Mouse (Mus musculus) induced T-regulatory cell, adult 2 months (primary cell): ENCODE measurements around the gene Lsm4.

Experiments
- DNase-seq: peaks from one replicate; pipeline ENCODE4 v3.0.0-alpha.2; 2012; ENCODE audit warnings: low read depth

The Lsm4 gene

DNA sequence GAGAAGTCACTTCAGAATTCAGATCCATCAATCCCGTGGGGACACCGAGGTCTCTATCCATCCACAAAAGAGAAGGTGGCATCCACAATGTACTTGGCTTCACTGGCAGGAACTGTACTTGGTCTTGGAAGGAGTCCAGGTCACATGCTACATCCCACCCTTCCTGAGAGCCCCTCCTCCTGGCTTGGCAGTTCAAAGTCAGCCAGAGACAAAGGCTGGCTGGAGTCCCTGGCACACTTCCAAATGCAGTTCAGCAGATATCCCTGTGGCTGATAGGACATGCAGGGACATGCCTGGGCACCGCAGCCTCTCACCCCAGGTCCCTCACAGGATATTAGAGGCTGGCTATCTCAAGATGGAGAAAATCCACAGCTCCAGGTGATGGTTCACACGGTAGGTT is 23.7 kb upstream of the Lsm4 start:
- DNase-seq, result no peak

DNA sequence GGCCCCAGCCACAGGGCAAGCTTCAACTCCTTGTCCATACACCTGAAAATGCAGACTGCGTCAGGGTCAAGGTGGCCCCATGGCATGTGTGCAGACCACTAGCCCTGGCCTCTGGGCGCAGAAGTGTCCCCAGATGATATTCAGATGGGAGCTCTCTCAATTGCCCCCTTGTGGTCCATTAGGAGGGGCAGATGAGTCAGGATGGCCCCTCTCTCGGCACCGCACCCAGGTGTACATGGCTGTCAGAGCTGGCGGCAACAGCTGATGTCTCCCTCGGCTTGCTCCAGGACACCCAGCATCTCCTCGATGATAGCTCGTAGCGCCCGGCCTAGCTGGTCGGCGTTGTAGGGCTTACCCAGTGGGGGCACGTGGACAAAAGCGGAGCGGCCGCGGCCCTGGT is 22.7 kb upstream of the Lsm4 start:
- no peak for DNase-seq

DNA sequence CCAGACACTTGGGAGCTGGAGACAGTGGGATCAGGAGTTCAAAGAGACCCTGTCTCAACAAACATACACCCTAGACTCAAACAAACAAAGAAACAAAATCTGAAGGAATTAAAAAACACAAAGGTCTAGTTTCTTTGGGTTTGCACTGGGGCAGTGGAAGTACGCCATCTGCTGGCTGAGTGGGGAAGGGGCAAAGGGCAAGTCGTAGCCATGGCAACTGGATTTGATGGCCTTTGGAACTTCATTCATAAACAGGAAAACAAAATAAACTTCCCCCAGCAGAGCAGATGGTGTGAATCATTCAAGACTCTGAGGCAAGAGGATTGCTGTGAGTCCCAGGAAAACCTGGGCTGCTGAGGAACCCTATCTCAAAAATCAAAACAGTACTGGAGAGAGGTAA is 19.8 kb upstream of the Lsm4 start:
- DNase-seq, result peak; percentile 88

DNA sequence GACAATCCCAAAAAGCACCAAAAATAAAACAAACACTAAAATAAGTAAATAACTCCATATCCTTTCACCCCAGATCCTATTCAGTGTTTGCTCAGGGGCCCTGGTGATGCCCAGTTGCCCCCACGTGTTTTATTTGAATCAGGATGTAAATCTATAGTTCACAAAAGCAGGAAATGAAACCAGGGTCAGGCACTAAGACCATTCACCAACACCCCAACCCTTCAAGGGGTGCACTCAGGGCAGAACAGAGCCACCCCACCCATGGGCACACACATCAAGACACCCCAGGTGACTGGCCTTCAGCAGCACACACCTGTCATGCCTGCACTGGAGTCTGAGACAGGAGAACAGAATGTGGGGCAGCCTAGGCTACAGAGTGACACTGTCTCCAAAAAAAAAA is 18.9 kb upstream of the Lsm4 start:
- no peak for DNase-seq

DNA sequence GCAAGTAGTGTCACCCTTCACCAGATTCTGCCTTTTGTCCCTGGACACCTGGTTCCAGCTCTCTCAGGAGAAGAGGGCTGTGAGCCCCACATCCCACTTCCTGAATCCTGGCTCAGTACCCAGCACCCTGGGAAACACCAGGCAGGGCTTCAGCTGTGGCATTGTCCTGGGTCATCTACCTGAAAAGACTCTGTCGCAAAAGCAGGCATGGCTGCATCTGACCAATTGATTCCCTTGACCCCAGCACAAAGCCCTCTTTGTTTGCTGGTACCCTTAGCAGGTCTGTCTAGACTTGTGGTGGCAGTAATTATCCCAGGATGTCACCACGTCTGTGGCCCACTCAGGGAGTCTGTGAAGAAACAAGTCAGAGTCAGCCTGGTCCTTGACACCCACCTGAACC is 17.6 kb upstream of the Lsm4 start:
- DNase-seq, result no peak

DNA sequence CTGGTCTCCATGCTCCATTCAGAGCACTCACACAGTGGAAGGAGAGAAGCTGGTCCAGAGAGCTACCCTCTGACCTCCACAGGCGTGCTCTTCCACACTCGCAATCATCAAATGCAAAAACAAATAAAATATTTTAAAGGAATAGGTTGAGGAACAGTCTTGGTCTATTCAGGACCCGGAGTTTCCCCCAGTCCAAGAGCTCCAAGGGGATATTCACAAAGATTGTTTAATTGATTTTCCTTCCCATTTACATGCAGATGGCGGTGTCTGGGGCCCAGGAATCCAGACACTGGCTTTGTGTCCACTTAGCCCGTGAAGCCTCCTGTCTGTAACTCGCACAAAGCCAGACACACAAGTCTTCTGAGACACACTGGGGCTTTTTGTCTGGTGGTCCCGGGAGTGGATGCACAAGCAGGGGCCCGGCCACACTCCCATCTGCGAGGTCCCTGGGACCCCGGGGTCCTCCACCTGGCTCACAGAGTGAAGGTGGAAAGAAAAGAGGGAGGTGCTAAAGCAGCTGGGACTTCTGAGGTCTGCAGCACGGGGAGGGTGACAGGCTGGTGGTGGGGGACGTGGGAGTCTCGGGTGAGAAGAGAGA is 16.8 kb upstream of the Lsm4 start:
- DNase-seq, result no peak

DNA sequence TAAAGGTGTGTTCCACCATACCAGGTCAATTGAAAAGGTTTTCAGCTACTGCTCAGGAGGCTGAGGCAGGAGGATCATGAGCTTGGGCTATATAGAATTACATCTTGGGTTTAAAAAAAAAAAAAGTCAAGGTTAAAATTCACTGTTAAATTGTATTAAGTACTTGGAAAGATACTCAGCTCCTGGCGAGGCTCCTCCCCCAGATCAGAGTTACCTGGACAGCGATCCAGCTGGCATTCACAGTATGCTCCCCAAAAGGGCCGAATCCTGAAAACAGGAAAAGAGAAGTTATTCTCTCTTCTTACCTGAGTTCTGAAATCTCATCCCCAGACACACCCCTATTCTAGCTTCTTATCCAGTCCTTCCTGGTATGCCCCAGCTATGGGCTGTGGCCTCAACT is 15.8 kb upstream of the Lsm4 start:
- no peak for DNase-seq

DNA sequence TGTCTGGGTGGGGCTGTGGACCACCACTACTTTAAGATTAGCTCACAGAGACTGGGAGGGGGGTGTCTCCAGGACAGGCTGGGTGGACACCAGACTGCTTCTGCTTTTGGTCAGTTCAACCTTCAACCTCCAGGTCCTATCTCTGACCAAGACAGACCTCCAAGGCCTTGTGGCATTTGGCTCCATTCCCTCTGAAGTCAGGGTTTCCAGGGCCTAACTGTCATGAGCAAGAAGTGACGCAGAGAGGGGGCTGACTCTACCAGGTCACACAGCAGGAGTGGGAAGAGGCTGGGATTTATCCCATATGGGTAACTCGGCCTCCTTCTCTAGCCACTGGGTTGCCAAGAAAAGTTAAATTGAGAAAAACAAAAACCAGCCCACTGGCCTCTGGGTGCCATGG is 15.3 kb upstream of the Lsm4 start:
- DNase-seq, result no peak

DNA sequence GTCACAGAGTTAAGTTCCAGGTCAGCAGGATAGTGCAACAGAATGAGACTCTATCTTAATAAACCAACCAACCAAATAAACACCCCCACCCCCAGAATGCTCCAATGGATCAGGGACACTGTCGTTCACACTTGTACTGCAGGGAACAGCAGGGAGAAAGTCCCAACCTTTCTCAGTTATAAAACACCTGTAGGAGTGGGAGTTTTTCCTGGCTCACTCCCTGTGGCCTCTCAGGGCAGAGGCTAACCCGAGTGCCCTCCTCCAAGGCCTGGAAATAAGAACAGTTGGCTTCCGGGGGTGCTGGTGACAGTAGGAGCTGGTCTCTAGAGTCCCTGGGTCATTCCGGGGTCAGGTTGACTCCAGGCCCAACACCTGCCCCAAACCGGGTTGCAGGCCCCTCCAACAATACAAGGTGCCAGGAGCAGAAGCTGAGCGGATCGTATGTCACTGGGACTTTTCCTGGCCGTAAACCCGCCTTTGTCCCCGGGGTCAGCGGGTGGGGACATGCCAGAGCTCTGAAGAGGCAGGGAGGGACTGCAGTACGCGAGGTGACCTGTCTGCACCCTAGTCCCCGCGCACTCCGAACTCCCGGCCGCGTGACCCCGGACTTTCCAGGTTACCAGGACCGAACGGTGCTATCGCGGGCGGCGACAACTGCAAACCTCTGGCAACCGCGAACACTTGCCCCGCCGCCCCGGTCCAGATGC is 14.0 kb upstream of the Lsm4 start:
- DNase-seq, result no peak

DNA sequence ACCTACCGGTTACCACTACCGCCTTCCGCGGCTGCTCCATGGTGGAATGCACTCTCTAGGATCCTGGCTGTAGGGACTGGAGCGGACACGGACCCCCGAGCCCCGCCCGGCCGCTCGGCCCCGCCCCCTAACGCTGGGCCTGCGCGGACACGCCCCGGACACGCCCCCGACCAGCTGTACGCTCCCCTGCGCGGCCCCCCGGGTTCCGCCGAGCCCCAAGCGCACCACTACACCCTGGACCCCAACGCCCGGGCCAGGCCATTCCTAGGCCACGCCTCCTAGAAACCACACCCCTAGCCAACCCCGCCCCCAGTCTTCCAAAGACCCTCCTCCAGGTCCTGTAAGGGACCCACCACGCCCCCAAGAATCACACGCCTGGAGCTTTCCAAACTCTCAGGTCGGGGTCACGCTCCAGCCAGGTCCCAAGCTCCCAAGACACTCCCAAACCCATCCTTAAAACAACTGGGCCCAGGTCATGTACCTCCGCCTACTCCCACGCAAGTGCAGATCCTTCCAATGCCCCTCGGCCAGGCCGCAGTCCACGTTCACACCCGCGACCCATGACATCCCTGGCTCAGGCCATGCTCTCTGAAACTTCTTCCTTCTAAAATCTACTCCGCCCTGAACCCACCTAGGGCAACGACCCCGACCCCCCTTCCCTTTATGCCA is 13.3 kb upstream of the Lsm4 start:
- DNase-seq, result peak; percentile 85

DNA sequence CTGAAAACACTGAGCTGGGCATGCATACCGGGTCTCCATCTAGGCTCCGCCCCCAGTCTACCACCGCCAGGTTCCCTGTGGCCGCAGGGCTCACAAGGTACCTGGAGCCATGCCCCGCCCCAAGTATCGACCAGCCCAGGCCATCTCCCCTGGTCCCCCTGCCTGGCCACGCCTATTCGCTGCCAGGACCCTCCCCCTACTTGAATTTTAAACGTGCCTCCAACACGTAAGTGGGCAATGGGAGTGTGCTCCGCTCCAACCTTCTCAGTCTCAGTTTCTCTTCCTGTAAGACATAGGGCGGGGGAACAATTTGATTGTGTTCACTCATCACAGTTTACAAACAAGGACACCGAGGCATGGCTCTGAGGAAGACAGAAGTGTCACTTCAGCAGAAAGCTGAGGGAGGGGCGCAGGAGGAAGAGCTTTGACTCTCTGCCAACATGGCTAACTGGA is 12.7 kb upstream of the Lsm4 start, which contains the start of gene Pgpep1:
Pgpep1 (minus strand) TSS at position 116 of the 453 bp plus-strand sequence.
- peak; percentile 76 for DNase-seq

DNA sequence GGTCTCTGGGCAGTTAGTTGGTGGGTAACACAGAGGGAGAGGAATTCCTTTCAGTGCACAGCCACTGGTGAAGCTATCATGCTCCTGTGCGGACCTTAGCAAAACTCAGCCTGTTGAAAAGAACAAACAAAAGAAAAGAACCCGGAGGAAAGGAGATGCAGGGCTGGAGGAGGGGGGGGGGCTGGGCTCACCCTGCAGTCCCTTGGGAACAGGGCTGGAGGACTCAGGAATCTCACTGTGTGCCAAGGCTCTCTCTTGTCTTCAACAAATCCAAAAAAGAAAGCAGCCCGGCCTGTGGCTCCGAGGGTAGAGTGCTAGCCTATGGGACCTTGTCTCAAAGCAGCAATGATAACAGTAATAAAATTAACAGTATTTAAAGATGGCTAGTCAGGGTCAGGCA is 9.4 kb upstream of the Lsm4 start:
- DNase-seq, result no peak

DNA sequence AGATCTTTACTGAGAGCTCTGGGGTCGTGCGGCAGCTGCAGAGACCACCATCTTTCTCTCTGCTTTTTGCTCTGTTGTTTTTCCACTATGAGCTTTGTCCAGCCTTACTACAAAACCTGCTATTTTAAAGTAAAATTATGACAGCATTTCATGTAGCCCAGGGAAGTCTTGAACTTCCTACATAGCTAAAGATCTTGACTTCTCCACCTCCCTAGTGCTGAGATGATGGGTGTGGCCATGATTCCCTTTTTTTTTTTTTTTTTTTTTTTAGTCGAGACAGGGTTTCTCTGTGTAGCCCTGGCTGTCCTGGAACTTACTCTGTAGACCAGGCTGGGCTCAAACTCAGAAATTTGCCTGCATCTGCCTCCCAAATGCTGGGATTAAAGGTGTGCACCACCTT is 8.4 kb upstream of the Lsm4 start:
- no peak for DNase-seq

DNA sequence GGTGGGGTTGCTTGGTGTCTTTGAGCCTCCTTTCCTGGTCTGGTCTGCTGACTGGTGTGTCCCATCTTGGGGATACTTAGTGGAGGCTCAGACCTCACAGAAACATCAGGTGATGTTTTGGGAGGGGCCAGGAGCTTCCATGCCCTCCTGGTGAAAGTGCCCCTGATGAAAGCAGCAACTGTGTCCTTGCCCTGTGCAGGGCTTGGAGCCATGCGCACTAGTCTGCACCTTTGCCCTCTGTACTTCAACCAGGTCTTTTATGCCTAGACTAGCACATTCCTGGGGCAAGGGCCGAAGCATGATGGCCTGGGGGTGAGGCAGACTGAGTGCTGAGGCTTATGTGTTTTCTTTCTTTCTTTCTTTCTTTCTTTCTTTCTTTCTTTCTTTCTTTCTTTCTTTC is 7.4 kb upstream of the Lsm4 start:
- no peak for DNase-seq

DNA sequence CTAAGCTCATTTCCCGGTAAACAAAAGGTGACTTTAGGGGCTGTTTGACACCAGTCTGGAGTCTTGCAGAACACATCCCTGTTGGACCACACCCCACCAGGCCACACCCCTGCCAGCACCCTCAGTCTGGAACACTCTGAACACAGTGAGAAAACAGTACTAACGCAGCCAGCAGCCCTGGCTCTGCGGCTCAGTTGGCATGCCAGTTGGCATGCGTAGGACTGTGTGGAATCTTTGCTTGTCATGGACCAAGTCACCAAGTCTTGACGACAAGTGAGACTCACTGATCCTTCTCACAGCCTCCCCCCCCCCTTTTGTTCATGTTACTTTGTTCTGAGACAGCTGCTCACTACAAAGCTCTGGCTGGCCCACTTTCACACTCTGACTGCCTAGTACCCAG is 6.0 kb upstream of the Lsm4 start:
- no peak for DNase-seq

DNA sequence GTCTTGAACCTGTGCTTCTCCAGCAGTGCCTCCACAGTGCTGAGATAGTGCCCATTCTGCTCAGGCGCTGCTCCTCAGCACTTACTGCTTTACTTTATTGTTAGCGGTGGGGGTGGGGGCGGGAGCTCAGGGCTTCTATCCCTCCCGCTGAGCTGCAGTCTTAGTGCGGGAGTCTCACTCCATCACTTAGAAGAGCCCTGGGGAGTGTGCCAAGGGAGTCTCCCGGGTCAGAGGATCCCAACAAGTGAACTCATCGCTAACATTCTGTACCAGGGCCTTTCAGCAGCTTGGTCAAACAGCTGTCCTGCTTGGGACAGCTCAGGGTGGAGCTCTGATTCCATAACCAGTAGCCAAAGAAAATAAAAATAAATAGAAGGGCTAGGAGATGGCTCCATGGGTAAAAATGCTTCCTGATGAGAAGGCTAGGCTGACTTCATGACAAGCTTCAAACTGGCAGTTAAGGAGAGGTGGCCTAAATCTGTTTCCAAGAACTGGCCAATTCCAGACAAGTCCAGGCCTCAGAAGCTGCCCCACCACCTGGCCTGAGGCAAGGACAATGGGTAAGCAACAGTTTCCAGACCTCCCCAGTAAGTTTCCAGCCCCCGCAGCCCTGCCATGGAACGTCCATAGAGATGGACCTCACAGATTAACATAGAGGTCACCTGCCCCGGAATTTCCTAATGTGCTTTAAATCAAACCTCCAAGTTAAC is 1.3 kb upstream of the Lsm4 start:
- no peak for DNase-seq

DNA sequence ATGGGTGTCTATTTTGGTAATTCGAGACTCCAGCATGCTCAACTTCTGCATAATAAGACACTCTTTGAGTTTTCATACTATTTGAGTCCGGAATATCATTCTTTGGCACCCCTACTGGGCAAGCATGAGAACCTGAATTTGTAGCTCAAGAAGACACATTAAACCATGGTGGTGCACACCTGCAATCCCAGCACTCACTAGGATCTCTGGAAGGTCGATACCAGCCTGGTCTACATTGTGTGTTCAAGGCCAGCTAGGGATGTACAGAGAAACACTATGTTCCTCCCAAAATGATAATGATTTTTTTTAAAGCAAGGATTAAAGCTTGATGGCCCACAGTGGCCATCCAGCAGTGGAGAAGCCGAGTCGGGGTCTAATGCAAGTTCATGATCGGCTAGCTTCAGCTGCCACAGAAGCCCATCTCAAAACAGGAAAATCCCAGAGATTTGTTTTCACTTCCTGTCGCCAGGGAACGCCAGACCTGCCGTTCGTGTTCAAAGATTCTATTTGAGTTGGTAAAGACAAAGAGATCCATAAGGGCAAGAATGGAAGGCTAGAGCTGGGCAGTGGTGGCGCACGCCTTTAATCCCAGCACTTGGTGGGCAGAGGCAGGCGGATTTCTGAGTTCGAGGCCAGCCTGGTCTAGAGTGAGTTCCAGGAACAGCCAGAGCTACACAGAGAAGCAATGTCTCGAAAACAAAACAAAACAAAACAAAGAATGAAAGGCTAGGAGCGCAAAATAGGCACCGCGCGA is 546 bp upstream of the Lsm4 start:
- no peak for DNase-seq

DNA sequence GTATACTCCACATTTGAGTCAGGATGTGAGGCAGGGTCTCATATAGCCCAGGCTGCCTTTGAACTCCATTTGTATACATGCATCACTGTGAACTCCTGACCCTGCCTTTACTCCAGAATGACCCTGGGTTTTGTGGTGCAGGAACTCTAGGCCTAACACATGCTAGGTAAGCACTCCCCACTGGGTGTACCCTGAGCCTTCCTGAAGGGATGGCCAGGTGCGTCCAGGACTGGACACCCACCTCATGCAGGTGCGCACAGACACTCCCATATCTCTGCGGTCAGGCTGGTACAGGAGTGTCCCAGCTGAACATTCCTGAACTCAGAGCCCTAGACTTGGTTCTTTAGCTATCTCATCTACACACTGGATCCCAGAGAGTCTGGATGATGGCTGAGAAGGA is 1.1 kb downstream of the Lsm4 start:
- DNase-seq, result no peak

DNA sequence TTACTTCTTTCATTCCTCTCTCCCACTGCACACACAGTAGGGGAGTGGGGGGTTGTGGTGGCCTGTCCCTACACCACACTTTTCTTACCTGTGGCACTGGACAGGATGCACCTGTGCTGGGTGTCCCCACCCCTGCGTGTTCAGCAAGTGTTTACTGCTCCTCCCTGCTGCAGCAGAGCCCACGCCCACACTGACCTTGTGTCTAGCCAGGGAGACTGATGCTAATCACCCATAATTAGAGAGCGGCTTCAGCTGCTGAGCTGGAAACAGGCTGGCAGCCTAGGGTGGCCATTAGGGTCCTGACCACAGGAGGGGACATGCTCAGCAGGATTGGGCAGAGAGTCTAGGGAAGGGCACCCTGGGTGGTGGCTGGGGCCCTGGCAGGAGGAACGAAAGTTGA is 1.7 kb downstream of the Lsm4 start:
- peak; percentile 67 for DNase-seq

DNA sequence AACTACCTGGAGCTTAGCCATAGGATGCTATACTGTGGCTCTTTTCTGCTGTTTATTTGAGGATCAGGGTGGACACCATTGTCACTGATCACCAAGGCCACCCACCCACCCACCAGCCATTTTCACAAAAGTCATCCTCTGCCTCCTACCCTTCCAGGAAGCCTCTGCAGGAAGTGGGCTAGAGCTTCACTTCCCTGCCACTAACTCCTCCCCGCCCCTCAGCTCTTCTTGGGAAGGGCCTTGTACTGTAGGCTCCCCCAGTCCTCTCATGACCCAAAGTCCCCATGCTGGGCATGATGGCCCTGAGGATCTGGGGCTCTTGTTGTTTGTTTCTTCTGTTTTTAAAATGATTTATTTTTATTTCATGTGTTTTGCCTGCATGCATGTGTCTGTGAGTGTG is 2.3 kb downstream of the Lsm4 start:
- DNase-seq, result peak; percentile 82

DNA sequence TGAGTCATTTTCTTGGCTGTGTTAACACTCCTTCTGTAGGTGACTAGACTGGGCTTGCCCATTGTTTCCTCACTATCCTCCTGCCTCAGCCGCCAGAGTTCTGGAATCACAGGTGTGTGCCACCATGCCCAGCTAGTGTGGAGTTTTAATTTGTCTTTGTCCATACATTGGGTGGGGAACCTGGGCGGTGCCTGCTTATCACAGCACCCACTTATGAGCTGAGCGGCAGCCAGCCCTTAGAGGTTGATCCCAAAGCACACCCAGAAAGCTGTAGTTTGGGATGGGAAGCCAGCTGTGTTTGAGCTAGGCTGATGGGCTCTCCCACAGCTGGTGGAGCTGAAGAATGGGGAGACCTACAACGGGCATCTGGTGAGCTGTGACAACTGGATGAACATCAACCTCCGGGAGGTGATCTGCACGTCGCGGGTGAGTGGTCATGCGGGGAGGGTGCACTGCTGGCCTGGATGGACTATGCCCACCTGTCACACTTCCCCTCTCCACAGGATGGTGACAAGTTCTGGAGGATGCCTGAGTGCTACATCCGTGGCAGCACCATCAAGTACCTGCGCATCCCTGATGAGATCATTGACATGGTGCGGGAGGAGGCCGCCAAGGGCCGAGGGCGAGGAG is 4.5 kb downstream of the Lsm4 start:
- DNase-seq, result no peak

DNA sequence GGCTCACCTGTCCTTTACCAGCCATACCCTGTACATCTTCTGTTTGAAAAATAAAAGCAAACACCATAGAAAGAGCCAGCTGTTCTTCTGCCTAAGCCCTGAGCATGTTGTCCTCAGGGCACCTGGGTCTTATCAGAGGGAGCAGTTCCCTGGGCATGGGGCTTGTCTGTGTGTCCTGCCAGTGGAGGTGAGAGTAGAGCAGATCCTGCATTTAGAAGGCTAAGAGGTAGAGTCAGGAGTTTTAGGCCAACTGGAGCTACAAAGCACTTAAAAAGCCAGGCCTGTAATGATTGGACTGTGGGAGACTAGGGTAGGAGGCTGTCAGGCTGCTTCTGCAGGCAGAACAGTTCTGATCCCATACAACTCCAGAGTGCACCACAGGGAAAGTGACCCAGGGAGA is 5.6 kb downstream of the Lsm4 start:
- DNase-seq, result no peak
